Mouse (Mus musculus): Measurements from ENCODE around the gene 1700021F05Rik.

1700021F05Rik gene

DNA sequence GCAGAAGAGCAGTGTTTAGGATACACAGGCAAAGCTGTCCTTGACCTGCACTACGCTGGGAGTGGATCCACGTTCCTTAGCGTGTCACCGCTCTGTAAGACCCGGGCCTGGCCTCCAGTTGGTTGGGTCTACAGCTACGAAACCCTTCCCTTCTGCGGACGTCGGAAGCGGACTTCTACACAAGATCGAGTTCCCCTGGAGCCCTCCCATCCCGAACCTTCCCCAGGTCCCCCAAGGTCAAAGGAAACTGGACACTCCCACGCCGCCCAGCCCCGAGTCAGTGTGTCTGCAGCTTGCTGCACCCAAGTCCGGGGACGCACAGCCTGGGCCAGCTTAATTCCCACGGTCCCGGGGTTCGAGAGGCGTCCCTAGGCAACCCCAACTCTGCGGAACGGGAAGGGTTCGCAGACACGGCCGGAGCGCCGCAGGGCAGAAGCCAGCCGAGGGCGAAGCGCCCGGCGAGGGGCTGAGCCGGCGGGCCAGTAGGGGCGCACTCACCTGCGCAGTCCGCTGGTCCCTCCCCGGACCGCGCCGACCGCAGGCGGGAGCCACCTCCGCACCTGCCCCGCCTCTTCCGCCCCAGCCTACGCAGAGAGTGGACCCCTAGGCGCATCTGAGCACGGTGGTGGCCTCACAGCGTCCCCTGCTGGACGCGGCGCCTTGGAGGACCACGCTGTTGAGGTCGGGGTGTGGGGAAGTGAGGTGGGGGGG, at the start of gene 1700021F05Rik:
Gene 1700021F05Rik (minus strand): TSS at position 553 of the 711 bp plus-strand sequence.
- peak; percentile 93 for DNase-seq (ENCODE audit: low spot score)

DNA sequence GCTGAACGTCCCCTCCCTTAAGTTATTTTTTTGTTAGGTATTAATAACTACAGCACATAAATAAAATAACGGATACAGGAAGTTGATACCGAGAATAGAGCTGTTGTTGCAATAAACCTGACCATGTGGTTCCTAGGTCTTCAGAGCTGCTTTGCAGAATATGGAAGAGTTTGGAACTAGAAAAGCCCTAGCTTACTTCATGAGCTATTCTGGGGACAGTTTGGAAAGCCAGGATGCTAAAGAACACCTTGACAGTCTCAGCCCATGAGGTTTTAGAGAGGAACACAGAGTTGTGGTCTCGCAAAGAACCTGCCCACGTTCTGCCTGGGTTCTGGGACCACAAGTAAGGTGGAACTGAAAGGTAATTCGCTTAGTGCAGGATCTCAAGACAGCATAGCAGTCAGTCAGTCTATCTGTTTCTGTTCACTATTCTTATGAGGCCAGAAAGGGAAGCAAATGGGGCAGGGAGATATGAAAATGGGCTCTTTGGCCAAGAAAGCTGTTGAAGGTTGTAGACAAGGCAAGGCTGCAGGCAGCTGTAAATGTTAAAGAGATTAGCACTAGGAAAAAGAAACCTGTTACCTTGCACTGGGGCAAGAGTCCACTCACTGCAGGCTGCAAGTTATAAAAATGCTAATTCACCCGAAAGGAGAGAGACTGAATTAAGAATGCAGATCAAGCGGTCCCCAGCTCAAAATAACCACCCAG, 47.8 kb upstream of the 1700021F05Rik start:
- DNase-seq (ENCODE audit: low spot score): no peak

DNA sequence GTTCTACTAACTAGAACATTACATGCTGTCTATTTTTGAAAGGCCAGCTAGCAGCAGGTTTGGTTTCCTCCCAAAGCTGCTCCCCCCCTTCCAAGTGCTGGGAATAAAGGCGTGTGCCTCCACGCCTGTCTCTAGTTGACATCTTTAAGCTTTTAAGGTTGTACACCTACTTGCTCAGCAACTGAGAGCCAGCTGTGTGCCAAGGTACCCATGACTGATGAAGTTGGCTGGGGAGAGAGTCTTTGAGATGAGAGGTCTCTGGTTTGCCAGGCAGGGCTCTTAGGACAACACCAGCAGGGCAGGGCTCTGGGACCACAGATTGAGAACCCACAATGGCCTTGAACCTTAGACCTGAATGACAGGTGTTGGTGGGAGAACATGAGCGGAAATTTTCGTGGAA, 43.7 kb upstream of the 1700021F05Rik start:
- DNase-seq (ENCODE audit: low spot score): no peak

- no peak for DNase-seq (ENCODE audit: low spot score)
Observed at GRCm38 (mm10) chr10:43581260-43581659, 40.5 kb upstream of the 1700021F05Rik start.

DNA sequence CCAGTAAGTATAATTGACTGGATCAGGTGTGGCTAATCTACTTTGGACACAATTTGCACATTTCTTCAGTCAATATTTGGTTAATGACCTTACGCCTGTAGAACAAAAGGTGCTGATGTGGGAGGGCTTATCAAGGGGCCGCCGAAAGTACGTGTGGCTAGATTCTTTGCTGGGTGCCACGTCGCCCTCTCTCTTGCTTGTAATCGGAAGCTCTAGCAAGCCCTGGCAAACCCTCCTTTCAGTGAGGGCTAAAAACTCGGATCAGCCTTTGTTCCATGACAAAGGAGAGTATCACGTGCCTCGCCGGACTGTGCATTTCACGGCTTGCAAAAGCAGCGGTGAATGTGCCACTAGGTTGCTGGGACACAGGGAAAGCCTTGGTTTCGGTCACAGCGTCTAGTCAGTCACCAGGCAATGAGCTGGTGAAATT, 39.9 kb upstream of the 1700021F05Rik start:
- no peak for DNase-seq (ENCODE audit: low spot score)

GRCm38 (mm10) chr10:43579381-43580261, 38.8 kb upstream of the 1700021F05Rik start:
- DNase-seq (ENCODE audit: low spot score): no peak

GRCm38 (mm10) chr10:43578754-43579380, 38.1 kb upstream of the 1700021F05Rik start:
- peak; percentile 26 for DNase-seq (ENCODE audit: low spot score)

DNA sequence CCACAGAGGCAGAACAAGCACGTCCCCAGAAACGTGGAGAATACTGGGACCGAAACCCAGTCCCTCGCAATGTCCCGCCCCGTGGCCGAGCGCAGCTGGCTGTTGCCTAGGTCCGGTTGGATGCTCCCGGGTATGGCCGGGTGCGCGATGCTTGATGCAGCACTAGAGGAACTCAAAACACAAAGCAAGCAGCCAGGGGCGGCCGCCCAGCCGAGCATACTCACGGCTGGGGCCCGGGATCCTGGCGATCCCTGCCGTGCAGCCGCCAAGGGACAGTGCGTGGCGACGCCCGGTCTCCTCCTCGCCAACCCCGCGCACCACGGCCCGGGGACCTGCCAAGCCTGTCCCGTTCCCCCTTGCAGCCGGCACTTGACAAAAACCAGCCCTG, 37.6 kb upstream of the 1700021F05Rik start:
- DNase-seq (ENCODE audit: low spot score): no peak

DNA sequence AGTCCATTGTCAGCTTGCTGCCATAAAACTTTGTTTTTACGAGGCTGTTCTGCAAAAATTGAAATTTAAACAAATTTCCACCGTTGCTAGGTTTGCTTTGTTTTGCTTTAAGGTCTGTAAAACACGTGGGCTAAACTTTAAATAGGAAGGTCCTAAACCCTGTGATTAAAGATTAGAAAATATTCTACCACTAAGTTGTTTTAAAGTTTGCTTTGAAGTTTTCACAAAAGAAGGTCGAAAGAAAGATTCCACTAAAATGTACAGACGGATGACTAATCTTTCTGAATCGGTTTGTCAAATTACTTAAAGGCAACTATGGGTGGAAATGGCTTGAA, 37.2 kb upstream of the 1700021F05Rik start, which contains the start of gene Cd24a:
Gene Cd24a (plus strand): TSS at position 288 of the 335 bp plus-strand sequence.
- no peak for DNase-seq (ENCODE audit: low spot score)

GRCm38 (mm10) chr10:43577299-43577996, 36.7 kb upstream of the 1700021F05Rik start:
- no peak for DNase-seq (ENCODE audit: low spot score)

DNA sequence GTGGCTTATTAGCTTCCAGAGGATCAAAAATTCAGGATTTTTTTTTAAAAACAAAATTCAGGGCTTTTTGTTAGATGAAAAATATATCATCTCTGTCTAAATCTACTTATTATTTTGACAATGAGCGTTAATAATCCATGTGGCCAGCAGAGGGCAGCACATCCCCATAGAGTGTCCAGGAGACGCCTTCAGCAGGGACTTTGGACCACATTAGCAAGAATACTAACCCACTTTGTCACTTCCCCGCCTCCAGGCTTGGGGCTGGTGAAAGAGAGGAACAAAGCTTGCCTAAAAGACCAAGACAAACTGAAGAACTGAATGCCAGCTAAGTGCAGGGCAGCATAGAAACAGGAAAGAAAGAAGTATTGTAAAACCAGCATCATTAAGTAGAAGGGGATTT, 34.2 kb upstream of the 1700021F05Rik start:
- DNase-seq (ENCODE audit: low spot score): peak; percentile 60

DNA sequence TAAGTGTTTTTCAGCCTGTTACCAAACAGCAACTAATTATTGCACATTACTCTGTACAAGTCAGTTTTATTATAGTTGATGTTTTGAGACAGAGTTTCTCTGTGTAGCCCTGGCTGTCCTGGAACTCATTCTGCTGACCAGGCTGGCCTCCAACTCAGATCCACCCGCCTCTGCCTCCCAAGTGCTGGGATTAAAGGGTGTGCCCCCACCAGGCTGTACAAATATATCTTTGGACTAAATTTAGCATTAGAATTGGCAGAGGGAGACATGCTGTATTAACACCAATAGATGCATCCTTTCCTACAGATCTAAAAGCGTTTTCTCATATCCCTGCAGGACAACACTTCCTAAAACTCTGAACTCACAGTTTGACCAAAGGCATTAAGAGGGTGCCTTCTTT, 33.6 kb upstream of the 1700021F05Rik start:
- no peak for DNase-seq (ENCODE audit: low spot score)

DNA sequence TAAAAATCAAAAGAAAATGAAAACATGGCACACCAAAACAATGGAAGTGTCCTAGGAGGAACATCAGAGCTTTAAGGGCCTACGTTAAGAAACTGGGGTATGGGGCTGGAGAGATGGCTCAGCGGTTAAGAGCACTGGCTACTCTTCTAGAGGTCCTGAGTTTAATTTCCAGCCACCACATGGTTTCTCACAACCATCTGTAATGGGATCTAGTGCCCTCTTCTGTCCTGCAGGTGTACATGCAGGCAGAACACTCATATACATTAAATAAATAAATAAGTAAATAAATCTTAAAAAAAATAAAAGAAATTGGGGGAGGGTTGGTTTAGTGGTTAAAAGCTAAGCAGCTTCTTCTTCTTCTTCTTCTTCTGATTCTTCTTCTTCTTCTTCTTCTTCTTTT, 20.5 kb upstream of the 1700021F05Rik start:
- DNase-seq (ENCODE audit: low spot score): no peak

GRCm38 (mm10) chr10:43560765-43561164, 20.0 kb upstream of the 1700021F05Rik start:
- no peak for DNase-seq (ENCODE audit: low spot score)

- DNase-seq (ENCODE audit: low spot score): no peak
Observed at GRCm38 (mm10) chr10:43559313-43559712, 18.5 kb upstream of the 1700021F05Rik start.

GRCm38 (mm10) chr10:43557630-43558165, 16.9 kb upstream of the 1700021F05Rik start:
- DNase-seq (ENCODE audit: low spot score): no peak

- DNase-seq (ENCODE audit: low spot score): no peak
Observed at GRCm38 (mm10) chr10:43551388-43551787, 10.6 kb upstream of the 1700021F05Rik start.

- no peak for DNase-seq (ENCODE audit: low spot score)
Observed at GRCm38 (mm10) chr10:43550923-43551322, 10.1 kb upstream of the 1700021F05Rik start.

GRCm38 (mm10) chr10:43549411-43549810, 8.6 kb upstream of the 1700021F05Rik start:
- DNase-seq (ENCODE audit: low spot score): no peak

DNA sequence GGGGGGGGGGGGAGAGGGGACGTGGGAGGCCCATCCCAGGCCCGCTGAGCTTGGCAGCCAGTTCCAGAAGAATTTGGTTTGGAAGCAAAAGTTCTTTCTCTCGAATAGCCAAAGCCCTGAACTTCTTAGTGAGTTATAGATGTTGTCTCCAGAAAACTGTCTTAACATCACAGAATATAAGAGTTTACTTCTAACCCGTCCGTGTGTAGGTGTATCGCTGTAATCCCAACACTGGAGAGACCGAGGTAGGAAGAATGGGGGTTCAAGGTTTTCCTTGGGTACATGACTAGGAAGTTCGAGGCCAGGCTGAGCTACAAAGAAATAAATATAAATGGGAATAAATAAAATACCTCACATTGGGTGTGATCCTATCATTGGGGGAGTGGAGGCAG, 355 bp upstream of the 1700021F05Rik start:
- DNase-seq (ENCODE audit: low spot score): no peak

- no peak for DNase-seq (ENCODE audit: low spot score)
Observed at GRCm38 (mm10) chr10:43539746-43540310, 966 bp downstream of the 1700021F05Rik start.
